Mouse (Mus musculus): ENCODE results near the gene Eps8.

Gene Eps8

DNA sequence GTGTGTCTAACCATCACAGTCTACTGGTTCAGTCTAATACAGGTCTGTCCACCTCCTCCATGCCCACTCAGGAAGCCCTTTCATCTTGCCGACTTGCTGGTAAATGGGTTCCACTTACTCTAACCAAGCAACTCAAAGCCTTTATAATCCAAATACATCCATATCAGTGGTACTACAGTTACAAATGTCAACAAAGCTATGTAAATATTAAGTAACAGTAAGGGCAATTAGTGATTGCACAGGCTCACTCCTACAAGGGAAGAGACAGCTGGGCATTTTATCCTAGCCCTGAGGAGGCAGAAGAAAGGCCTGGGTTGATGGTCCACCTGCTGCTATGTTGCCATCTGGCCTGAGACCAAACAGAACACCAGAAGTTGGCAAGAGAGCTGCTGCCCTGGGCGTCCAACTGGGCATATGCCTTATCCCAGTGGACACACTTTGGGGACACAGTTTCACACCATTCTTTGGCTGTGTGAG, 42.6 kb downstream of the Eps8 start:
- no peak for DNase-seq (ENCODE audit: low read depth)

DNA sequence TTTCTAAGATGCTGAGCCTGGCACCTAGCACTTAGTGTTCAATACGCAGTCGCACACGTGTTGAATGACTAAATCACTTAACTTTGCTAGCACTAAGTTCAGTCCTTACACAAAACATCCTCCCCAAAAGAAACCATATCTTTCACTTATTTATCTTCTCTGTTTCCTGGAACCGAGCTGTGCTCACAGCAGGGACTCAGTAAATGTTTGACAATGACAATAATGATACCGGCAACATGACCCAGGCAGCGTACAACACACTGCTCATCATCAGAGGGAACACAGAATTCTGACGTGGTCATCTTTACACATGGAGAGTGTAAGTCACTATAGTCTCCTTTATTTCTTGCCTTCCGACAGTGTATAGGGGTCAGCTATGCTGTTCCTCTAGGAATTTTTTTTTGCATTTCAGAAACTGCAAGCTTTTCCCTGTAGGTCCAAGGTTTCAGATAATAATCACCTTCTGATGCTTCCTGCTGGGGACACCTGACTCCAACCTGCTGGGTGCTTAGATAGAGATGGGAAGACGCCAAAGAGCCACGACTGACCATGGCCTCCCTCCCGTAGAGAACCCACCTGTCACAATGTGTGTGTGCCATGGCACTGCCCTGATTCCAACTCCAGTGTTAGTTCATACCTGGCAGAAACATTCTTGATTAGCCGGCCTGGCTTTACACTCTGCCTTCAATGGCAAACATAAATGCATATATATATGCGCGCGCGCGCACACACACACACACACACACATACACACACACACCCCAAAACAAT, 46.3 kb downstream of the Eps8 start:
- DNase-seq (ENCODE audit: low read depth): no peak

DNA sequence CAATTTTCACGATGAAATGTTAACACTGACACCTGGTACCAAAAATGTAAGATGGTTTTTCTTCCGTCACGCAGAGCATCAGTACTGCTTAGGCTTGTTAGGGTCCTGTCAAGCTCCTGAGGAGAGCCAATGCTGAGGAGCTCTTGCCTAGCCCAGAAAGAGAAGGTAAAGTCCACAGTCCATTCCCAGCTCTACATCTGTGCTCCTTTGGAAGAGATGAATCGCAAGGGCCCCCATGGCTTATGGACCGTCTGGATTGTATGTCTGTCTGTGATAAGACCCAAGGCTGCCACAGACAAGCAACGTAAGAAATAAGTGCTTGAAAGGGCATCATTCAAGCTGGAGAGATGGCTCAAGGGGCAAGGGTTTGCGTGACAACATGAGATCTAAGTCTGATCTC, 48.1 kb downstream of the Eps8 start:
- no peak for DNase-seq (ENCODE audit: low read depth)

DNA sequence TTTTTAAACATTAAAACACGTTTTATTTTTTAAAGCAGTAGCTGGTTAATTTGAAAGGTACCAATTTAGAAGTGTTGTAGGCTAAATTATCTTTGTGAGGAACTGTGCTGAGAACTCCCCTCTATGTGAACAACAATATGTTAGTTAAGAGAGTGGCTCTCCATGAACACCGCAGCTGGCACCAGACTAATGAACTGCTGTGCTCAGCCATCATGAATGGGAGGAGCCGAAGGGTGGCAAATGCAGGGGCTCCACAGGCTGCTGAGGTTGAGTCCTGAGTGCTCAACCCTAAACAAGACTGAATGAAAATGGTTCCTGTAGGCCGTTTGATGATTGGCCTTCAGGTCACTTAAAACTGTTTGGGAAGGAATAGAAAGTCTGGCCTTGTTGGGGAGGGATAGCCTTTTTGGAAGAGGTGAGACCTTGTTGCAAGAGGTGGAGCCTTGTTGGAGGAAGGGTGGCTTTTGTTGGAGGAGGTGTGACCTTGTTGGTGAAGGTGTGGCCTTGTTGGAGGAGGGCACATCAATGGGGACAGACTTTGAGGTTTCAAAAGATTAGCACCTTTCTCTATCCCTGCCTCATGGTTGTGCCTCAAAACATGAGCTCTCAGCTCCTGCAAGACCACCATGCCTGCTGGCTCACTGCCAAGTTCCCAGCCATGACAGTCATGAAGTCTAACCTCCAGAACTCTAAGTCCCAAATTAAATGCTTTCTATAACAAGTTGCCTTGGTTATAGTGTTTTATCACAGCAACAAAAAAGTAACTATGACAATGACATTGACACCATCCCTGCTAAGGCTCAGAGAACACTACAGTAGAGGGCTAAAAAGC, 50.0 kb downstream of the Eps8 start:
- DNase-seq (ENCODE audit: low read depth): no peak

DNA sequence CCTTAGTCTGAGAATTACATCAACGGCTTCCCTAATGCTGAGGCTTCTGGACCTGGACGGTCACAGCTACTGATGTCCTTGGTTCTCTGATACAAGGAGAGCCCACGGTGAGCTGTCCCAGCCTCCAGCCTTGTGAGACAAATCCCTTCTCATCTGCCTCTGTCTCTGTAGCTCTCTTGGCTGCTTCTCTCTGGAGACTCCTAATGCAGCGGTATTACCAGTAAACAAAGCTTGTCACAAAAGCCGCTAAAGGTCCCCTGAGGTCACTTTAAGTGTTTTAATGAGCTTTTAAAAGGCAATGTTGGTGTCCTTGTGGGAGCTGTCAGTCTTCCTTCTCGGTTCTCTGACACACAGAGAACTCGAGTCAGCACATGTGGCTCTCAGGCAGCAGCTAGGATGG, 56.4 kb downstream of the Eps8 start:
- DNase-seq (ENCODE audit: low read depth): no peak

DNA sequence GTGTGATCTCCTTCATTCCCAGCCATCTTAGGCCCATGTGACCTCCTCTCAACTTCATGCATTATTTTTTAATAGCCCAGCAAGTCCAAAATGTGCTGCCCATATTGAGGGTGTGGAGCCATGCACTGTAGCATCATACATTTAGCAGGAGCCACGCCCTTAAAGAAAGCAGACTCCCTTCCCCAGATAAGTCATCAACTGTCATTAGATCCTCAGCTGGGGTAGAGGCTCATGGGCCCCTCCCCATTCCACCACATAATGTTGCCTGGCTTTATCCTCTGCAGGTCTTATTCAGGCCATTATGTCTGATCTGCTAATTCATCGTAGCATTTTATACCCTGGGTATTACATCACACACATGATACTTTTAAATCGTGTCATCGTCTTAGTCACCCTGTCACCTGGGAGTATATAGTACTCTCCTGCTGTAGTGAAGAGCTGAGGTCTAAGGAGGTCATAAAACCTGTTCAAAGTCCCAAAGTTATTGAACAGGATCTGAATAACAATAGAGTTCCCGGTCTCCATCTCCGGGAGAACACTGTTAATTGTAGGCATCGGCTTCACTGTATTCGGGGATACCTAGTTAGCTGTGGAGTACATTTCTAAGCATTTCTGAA, 57.1 kb downstream of the Eps8 start:
- no peak for DNase-seq (ENCODE audit: low read depth)

DNA sequence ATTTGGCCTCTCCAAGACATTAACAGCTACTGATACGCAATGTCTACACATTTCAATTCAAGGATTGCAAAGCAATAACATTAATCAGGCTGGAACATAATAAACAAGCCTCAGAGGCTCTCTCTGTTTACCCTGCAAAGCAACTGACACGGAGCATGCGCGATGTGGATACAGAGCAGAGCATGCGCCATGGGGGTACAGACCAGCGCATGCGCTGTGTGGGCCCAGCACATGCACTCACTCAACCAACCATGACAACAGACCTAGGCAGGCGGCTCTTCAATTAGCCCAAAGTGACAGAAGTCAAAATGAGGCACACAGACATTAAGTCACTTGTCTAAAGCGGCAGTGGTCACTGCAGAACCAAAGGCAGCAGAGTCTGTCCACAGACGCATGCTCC, 62.1 kb downstream of the Eps8 start:
- DNase-seq (ENCODE audit: low read depth): no peak

DNA sequence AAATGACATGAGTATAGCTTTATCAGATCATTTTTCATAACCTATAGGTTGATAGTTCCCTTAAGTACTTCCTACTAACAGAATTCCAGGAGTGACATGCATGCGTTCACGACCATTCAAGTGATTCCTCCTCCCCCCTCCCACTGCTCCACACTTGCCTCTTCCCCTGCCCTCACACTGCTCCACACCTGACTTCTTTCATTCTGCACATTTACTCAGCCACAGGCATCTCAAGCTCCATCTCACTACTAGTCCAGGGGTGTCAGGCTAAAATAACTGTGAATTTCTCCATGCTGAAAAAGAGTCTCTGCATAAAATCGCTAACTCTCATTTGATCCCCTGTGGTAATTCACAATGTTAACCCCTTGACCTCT, 65.4 kb downstream of the Eps8 start:
- no peak for DNase-seq (ENCODE audit: low read depth)

DNA sequence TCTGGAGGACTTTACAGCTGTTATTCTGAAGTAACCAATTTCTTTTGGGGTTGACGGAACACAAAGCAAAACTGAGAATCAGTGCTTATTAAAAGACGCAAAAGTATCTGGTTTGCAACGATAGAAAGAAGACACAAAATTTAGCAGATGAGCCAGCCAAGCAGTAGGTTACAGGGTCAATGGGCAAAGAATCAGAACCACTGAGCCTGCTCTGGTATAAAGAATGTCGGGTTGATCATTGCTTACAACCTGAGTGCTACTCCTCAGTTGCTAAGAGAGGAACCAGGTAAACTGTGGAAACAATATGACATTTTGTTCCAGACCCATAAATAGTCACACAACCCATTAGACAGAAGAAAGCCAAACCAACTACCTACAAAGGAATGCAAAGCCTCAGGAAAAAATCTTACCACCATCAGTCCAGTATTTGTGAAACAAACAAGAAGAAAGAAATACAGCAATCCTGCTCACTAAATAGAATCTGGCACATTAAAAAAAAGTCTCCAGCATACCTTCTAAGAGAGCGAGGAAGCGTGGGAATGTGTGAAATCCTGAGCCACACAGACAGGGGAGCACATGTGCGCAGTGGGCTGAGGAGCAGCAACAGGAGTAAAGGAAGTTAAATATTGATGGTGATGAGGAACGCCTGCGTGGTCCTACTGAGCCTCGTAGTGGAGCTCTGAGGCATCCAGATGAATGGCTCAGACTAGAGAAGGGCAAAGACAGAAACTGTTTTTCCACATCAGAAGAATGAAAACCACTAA, 66.0 kb downstream of the Eps8 start:
- DNase-seq (ENCODE audit: low read depth): no peak

DNA sequence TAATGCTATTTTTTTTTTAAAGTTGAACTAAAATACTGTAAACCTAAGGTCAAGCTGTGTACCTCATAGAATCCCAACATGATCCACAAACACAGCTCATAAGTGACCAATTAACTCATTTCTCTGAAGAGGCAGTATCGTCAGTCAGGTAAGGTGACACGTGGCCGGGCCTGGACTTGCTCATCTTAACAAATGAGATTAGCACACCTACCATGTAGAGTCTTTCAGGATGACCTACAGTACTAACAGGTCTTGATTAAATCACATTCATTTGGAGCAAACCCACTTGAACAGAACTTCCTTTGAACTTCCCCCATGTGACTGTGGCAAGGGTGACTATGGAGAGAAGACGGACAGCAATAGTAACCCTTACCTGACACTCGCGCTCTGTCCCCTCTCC, 66.8 kb downstream of the Eps8 start:
- no peak for DNase-seq (ENCODE audit: low read depth)

DNA sequence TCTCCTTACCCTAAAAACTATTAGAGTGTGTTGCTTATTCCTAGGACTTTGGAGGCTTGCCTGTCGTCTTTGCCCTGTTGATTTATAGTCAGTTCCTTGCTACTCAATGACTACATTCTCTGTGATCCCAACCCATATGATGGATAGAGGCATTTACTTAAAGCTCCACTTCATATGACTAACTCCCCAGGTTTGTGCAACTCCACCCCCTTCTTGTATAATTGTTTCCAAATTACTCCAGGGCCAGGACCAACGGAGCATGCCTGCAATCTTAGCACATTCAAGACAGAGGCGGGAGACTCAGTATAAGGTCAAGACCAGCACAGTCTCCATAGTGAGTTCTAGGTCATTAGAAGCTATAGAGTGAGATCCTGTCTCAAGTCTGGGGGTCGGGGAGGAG, 69.4 kb downstream of the Eps8 start:
- DNase-seq (ENCODE audit: low read depth): no peak

DNA sequence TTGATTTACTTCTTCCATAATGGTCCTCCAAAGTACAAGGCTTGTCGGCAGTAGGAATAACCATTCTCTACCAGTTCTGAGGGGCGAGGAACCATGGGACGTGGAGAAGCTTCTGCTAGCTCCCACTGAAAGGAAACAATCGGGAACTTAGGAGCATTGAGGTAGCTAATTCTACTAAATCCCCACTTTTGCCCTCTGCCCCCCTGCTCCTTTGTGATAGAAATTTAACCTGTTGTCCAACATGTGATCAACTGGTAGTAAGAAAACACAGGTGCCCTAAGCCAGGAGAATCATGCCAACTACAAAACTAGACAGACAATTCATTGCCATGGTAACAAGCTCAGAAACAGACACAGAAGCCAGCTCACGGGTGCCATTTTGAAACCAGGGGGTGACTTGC, 71.6 kb downstream of the Eps8 start:
- no peak for DNase-seq (ENCODE audit: low read depth)

DNA sequence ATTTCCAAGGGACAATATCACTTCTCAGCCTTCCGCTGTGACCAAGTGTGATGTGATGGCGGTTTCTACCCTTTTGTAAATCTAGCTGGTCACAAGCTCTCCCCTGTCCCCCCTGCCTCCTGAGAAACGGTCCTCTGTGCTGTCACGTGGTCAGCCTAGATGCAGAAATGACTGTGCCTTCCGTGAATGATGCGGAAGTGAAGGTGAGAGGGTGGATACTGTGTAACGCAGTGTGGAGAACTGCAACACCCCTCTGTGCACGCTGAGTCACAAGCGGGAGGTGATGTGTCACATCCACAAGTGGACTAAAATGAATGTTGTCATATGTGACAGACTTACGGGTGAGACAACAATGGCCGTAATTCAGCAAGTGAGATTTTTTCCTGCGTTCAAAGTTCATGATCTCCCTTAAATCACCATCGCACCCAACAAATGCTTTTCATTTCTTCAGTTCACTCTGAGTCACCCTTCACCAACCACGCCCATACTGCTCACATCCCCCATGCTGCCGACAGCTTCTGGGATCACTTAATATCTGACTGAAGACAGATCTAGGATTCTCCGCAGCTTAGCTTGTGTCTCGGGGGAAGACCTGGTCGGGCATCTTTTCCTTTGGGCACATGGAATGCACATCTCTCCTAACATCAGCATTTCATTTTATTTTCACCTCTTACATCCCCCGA, 72.3 kb downstream of the Eps8 start:
- no peak for DNase-seq (ENCODE audit: low read depth)

DNA sequence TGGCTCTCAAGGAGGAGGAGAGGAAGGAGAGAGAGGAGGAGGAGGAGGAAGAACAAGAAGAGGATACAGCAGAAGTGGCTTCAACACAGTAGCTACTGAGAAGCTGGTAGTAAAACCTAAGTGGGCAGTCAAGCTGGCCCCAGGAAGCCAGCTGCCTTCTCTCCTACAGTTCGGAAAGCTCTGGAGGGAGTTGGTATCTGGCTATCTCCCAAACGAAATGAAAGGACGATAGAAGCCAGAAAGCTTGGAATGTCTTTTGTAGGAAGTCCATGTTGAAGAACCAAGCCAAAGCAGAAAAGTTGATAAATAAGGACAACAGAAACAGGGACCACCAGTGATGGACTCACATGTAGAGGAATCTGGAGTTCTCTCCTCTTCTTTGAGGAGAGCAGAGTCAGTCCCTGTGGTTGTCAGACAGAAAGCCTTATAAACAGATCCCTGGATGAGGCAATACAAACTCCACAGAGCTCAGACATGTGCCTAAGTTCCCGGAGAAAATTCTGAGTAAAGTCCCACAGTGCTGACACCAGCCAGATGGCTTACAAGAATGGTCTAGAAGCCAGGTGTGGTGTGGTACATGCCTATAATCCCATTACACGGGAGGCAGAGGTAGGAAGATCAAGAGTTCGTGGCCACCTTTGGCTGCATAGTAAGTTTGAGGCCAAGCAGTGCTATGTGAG, 73.2 kb downstream of the Eps8 start:
- DNase-seq (ENCODE audit: low read depth): no peak

DNA sequence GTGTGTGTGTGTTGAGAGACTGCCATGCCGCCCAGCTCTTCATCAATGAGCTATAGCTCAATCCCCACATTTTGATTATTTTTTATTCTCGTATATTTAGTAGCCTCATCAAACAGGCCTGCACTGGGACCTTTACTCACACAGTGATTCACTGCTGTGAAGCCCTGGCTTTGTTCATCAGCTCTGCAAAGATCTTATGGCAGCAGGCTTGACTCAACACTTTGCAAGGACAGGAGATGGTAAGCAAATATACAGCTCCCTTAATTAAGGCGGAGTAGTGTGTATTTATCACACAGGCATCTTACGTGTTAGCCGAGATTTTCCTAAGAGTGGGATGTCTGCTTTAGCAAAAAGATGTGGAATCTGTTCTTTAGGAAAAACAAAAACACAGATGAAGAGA, 74.2 kb downstream of the Eps8 start:
- DNase-seq (ENCODE audit: low read depth): no peak

DNA sequence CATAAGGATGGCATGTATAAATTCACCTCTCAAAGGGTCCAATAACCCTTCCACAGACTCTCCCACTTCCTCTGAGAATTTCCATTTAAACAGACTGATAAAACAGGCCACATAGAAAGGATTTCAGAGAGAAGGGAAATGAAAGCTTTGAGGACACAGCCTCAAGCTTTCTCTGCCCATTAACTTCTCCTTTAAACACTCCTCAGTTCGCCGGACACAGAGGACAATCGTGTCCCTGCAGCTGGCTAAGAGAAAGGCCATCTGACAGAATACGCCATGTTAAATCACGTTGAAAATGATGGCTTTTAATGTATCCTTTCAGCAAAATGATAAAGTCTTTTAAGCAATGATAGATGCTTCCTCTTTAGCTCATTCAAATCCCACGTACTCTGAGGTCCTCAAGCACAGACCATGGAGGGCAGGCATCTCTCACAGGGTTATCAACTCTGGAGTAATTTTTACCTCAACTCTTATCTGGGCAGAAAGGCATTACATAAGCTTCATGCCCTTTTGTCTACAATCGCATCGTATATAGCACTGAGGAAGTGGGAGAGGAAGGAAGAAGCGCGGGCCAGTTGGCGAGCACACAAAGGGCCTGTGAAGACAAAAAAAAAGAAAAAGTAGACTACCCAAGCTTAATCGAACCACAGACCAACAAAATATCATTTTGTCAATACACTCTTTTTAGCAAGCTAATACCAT, 77.9 kb downstream of the Eps8 start:
- DNase-seq (ENCODE audit: low read depth): peak; percentile 5

DNA sequence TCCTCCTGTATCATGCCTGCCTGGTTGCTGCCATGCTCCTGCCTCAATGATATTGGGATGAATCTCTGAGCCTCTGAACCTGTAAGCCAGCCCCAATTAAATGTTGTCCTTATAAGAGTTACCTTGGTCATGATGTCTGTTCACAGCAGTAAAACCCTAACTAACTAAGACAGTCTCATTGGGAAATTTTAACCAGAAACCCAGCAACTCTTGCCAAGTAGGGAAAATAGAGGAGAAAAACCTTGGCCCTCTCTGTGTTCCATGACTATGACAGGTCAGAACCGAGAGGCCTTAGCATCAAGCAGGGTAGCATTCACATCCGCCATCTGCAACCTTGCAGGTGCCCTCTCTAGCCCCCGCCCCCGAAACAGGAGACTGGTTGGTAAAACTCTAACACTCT, 78.6 kb downstream of the Eps8 start:
- DNase-seq (ENCODE audit: low read depth): no peak

DNA sequence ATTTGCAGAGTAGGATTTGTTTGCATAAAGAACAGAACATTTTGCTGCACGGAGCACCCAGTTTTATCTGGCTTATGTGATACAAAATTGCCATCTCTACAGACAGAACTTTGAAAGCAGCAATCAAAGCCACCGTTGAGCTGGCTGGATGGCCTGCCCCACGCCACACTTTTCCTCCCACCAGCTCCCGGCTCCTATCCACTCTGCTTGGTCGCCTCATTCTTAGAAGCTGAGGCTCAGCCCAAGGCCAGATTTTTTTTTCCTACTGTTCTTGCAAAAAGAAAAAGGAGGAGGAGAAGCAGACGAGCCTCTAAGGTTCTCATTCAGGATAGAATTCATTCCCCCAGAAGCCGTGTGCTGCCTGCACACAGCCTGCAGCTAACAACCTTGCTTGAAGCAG, 80.8 kb downstream of the Eps8 start:
- DNase-seq (ENCODE audit: low read depth): no peak

DNA sequence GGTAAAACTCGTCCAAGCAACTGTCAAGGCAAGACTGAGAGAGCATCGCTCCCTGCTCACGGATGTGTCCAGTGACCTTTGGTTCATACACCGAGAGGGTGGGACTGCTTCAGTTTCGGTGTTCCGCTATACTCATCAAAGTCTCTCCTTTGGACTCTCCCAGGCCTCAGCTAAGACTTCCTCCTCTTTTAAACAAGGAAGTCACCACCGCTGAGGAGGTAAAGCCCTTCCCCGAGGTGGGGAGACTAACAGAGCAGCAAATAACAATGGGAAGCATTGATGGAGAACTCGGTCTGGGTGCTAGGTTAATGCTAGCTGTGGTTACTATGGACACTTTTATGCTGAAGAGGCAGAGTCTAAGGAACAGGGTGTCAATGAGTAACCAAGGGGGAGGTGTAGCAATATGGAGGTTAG, 84.0 kb downstream of the Eps8 start:
- no peak for DNase-seq (ENCODE audit: low read depth)

DNA sequence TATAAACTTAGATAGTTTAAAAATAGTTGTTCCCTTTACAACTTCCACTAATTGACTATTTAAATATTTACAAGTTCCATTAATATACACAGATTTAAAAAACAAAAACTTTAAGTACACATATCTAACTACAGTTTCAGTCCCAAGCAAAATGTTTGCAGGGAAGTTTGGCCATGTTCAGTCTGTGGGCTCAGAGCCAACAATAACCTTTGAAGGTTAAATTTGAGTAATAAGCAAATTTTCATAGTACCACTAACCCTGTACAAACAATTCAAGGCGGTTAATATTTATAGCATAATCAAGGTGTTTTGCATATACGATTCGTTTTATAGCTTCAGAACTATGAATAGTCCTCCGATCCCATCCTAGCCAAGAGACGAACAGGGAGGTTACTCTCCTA, 84.7 kb downstream of the Eps8 start:
- no peak for DNase-seq (ENCODE audit: low read depth)

DNA sequence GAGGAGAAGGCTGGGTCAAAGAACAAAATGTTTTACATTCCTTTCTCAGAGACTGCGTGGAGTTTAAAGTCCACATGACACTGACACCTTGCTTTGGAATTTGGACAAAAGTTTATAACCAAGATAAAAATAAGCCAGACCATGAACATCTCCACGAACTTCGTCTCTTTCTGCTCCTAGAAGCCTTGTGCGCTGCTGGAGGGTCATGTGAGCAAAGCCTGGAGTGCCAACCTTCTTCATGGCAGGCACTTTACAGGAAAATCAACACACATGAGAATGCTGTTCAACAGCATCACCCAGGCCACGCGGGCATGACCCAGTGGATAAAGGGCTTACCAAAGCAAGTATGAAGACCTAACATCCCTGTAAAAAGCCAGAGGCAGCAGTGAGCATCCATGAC, 85.6 kb downstream of the Eps8 start:
- no peak for DNase-seq (ENCODE audit: low read depth)

All from naive thymus-derived CD4-positive, alpha-beta T cell, adult 2 months (primary cell).